Mouse (Mus musculus): Measurements from ENCODE around the gene Map10. TPM values are rescaled to one million over a fixed set of nuclear protein-coding genes. Genes with fewer than 3 reads are reported as not detected.

The Map10 gene
- polyA plus RNA-seq (2015; fragmentation: Nextera tagmentation; extraction: Ambion mirVana) = 3.9 and 4.1 TPM in 2 replicates

GRCm38 (mm10) chr8:125669700-125670195, at the start of gene Map10:
Gene Map10, plus strand, starts transcription at chr8:125669818.

Other genes with a start within 250 kb of the Map10 start
- 6.2 and 7.3 TPM in 2 replicates for gene Sipa1l2, start 100.0 kb upstream of the Map10 start, polyA plus RNA-seq (2015; fragmentation: Nextera tagmentation; extraction: Ambion mirVana)
- gene Ntpcr, start 60.1 kb downstream of the Map10 start, polyA plus RNA-seq (2015; fragmentation: Nextera tagmentation; extraction: Ambion mirVana) = 34.7 and 36.0 TPM in 2 replicates
- gene Pcnx2, start 228.5 kb downstream of the Map10 start, polyA plus RNA-seq (2015; fragmentation: Nextera tagmentation; extraction: Ambion mirVana) = 0.52 and 0.59 TPM in 2 replicates
- gene Map3k21, start 240.6 kb downstream of the Map10 start, polyA plus RNA-seq (2015; fragmentation: Nextera tagmentation; extraction: Ambion mirVana) = 0.02 and 0.07 TPM in 2 replicates